ENCODE assay signal across 11 mouse cellular contexts in the genomic region with DNA sequence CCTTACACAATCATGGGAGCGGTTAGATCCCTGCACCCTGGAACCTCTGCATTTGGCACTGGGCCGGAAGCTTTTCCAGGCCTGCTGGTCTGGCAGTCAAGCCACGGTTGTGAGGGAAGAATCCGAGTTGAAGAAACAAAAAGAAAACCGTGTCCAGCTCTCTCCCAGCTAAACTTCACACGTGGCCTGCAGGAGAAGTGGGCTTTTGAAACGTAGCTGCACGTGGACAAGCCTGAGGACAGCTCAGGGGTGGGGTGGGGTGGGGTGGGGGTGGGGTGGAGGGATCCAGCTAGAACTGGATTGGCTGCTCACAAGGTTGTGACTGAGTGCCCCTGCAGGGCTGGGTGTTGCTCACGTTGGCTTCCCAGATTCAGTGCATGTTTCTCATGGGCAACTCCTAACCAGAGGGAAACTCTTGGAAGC. TPM values are rescaled to one million over a fixed set of nuclear protein-coding genes. Genes with fewer than 3 reads are reported as not detected.
A peak's percentile ranks its signal among the peaks of the same experiment; 100 is the strongest.
DNase-seq lines count a peak whose midpoint lies in the region; ATAC-seq and TF ChIP-seq lines count a peak whose summit lies in the region.
"Had no signal": no experiment of that assay in that cellular context is flagged by ENCODE, and none has a peak within 500 bp of the region (broad histone marks: within the 10 kb centered on the region; RNA-seq: fewer than 3 reads in every experiment).

No protein-coding gene starts in this region.

- H3K27me3 ChIP-seq in heart, embryonic 14.5 days (ENCODE audit: control insufficient read depth, insufficient read depth, low read length) = no peaks in the 10 kb centered on the region
- H3K27me3 ChIP-seq in stomach, postnatal 0 days (ENCODE audit: control insufficient read depth, insufficient read depth, low read length) = no peaks in the 10 kb centered on the region
- H3K27me3 ChIP-seq in forebrain, embryonic 13.5 days = no peaks in the 10 kb centered on the region
- H3K27me3 ChIP-seq: Patski had no signal

- peak; percentile 60 for DNase-seq in urinary bladder, postnatal 14 days (ENCODE audit: low spot score)
- no peak for DNase-seq in urinary bladder, postnatal 10 days (ENCODE audit: low spot score)
- peak; percentile 71 to 81 for DNase-seq in kidney, postnatal 25 days
- DNase-seq in stomach, postnatal 0 days (ENCODE audit: low spot score) = peak; percentile 72
- no peak for DNase-seq in frontal cortex, postnatal 36 days (ENCODE audit: low spot score in 2 of 2)
- DNase-seq in thymus, postnatal 10 days (ENCODE audit: low spot score in 2 of 2) = no peak

- no peak overlapping the region for H3K4me3 ChIP-seq in heart, embryonic 14.5 days (ENCODE audit: control insufficient read depth in 1 of 2, insufficient read depth in 1 of 2, low read depth in 1 of 2, low read length in 2 of 2)
- no peak overlapping the region for H3K4me3 ChIP-seq in stomach, postnatal 0 days (ENCODE audit: low read depth, low read length)
- no peak overlapping the region for H3K4me3 ChIP-seq in forebrain, embryonic 13.5 days

- no peaks in the 10 kb centered on the region for H3K9me3 ChIP-seq in heart, embryonic 14.5 days (ENCODE audit: control insufficient read depth, low read length)
- H3K9me3 ChIP-seq in stomach, postnatal 0 days (ENCODE audit: control insufficient read depth, low read length) = no peaks in the 10 kb centered on the region
- no peaks in the 10 kb centered on the region for H3K9me3 ChIP-seq in forebrain, embryonic 13.5 days (replicated peaks)

- peak overlapping the region; percentile 15 to 51; a peak in 2 of 4 replicates for H3K27ac ChIP-seq in heart, embryonic 14.5 days (replicated peaks in 1 of 2; ENCODE audit: control insufficient read depth in 1 of 2, insufficient read depth in 1 of 2, low read depth in 2 of 2, low read length in 2 of 2)
- peak overlapping the region; percentile 45; the same call in 1 of the 2 replicates for H3K27ac ChIP-seq in stomach, postnatal 0 days (replicated peaks)
- H3K27ac ChIP-seq in forebrain, embryonic 13.5 days = no peak overlapping the region
- H3K27ac ChIP-seq: hindbrain, embryonic 14.5 days had no signal

- no peaks in the 10 kb centered on the region for H3K36me3 ChIP-seq in heart, embryonic 14.5 days (ENCODE audit: control insufficient read depth, insufficient read depth, low read length)
- H3K36me3 ChIP-seq in stomach, postnatal 0 days (ENCODE audit: control insufficient read depth, insufficient read depth, low read length) = no peaks in the 10 kb centered on the region
- H3K36me3 ChIP-seq in forebrain, embryonic 13.5 days (ENCODE audit: poor library complexity, severe bottlenecking) = peaks cover 14% of the 10 kb centered on the region

- no peak; the same call in 1 of the 2 replicates for TF ChIP-seq CTCF in stomach, postnatal 0 days (IDR thresholded peaks at IDR 0.05; ENCODE audit: low read depth)

- no peak for TF ChIP-seq EP300 in stomach, postnatal 0 days (optimal IDR thresholded peaks at IDR 0.05)

- peak; percentile 51; the same call in 1 of the 2 replicates for ATAC-seq in heart, embryonic 14.5 days (ENCODE audit: insufficient number of reproducible peaks, insufficient read depth, low FRiP score, low read depth)
- peak; percentile 83 for ATAC-seq in stomach, postnatal 0 days (ENCODE audit: low FRiP score, low TSS enrichment)
- no peak for ATAC-seq in forebrain, embryonic 13.5 days
- ATAC-seq: Patski had no signal

- 9% methylated on average over 9 of the region's 9 CpGs for WGBS in heart, embryonic 14.5 days
- WGBS in stomach, postnatal 0 days = 9% methylated on average over 9 of the region's 9 CpGs
- 34% methylated on average over 9 of the region's 9 CpGs for WGBS in forebrain, embryonic 13.5 days

- peaks cover 19 to 30% of the 10 kb centered on the region in 2 experiments for H3K4me1 ChIP-seq in heart, embryonic 14.5 days (ENCODE audit: control insufficient read depth in 2 of 2, insufficient read depth in 2 of 2, low read length in 2 of 2)
- no peaks in the 10 kb centered on the region; the same call in 1 of the 2 replicates for H3K4me1 ChIP-seq in stomach, postnatal 0 days (replicated peaks; ENCODE audit: control insufficient read depth, insufficient read depth)
- H3K4me1 ChIP-seq in forebrain, embryonic 13.5 days = no peaks in the 10 kb centered on the region

- H3K4me2 ChIP-seq in heart, embryonic 14.5 days (ENCODE audit: low read length) = no peak overlapping the region
- no peak overlapping the region for H3K4me2 ChIP-seq in stomach, postnatal 0 days (replicated peaks; ENCODE audit: low read depth)
- no peak overlapping the region for H3K4me2 ChIP-seq in forebrain, embryonic 13.5 days
- H3K4me2 ChIP-seq: hindbrain, embryonic 14.5 days had no signal

- H3K9ac ChIP-seq in heart, embryonic 14.5 days (ENCODE audit: low read length) = no peak overlapping the region
- H3K9ac ChIP-seq in stomach, postnatal 0 days (ENCODE audit: low read length) = no peak overlapping the region
- no peak overlapping the region for H3K9ac ChIP-seq in forebrain, embryonic 13.5 days
- H3K9ac ChIP-seq: hindbrain, embryonic 14.5 days had no signal

RNA-seq across cellular contexts. Expression of a gene that starts 5.3 kb away (rescaled TPM):
- not detected in 2 replicates for polyA plus RNA-seq in heart, embryonic 14.5 days (2014; fragmentation: Nextera tagmentation; extraction: Ambion mirVana)
- not detected in 2 replicates for polyA plus RNA-seq in stomach, postnatal 0 days (2015; fragmentation: Nextera tagmentation; extraction: Ambion mirVana)
- polyA plus RNA-seq in forebrain, embryonic 13.5 days (2015; fragmentation: Nextera tagmentation; extraction: Ambion mirVana) = not detected in 2 replicates
- polyA plus RNA-seq: hindbrain, embryonic 14.5 days; Patski; spleen, adult 2 months had no signal

RNA-seq across cellular contexts. Expression of a gene that starts 14.8 kb away (rescaled TPM):
- polyA plus RNA-seq in heart, embryonic 14.5 days (2014; fragmentation: Nextera tagmentation; extraction: Ambion mirVana) = not detected in 2 replicates
- not detected in 2 replicates for polyA plus RNA-seq in stomach, postnatal 0 days (2015; fragmentation: Nextera tagmentation; extraction: Ambion mirVana)
- not detected in 2 replicates for polyA plus RNA-seq in forebrain, embryonic 13.5 days (2015; fragmentation: Nextera tagmentation; extraction: Ambion mirVana)
- polyA plus RNA-seq: hindbrain, embryonic 14.5 days; Patski; spleen, adult 2 months had no signal

RNA-seq across cellular contexts. Expression of a gene that starts 26.3 kb away (rescaled TPM):
- 3.9 and 4.5 TPM in 2 replicates for polyA plus RNA-seq in heart, embryonic 14.5 days (2014; fragmentation: Nextera tagmentation; extraction: Ambion mirVana)
- 3.1 and 3.6 TPM in 2 replicates for polyA plus RNA-seq in stomach, postnatal 0 days (2015; fragmentation: Nextera tagmentation; extraction: Ambion mirVana)
- polyA plus RNA-seq in forebrain, embryonic 13.5 days (2015; fragmentation: Nextera tagmentation; extraction: Ambion mirVana) = 2.1 and 2.9 TPM in 2 replicates
- polyA plus RNA-seq: spleen, adult 2 months had no signal

RNA-seq across cellular contexts. Expression of a gene that starts 26.5 kb away (rescaled TPM):
- polyA plus RNA-seq in heart, embryonic 14.5 days (2014; fragmentation: Nextera tagmentation; extraction: Ambion mirVana) = 4.2 and 4.5 TPM in 2 replicates
- polyA plus RNA-seq in stomach, postnatal 0 days (2015; fragmentation: Nextera tagmentation; extraction: Ambion mirVana) = 2.0 and 2.4 TPM in 2 replicates
- polyA plus RNA-seq in forebrain, embryonic 13.5 days (2015; fragmentation: Nextera tagmentation; extraction: Ambion mirVana) = 12.1 and 13.8 TPM in 2 replicates

RNA-seq across cellular contexts. Expression of a gene that starts 31.7 kb away (rescaled TPM):
- 0.81 and 1.5 TPM in 2 replicates for polyA plus RNA-seq in heart, embryonic 14.5 days (2014; fragmentation: Nextera tagmentation; extraction: Ambion mirVana)
- 6.1 and 7.8 TPM in 2 replicates for polyA plus RNA-seq in stomach, postnatal 0 days (2015; fragmentation: Nextera tagmentation; extraction: Ambion mirVana)
- polyA plus RNA-seq in forebrain, embryonic 13.5 days (2015; fragmentation: Nextera tagmentation; extraction: Ambion mirVana) = 0.30 and 0.48 TPM in 2 replicates

Comparison
In these comparisons a context has a peak if more than half of its experiments do, and no peak if none do; other contexts are left out.
1. DNase-seq: peak in urinary bladder, postnatal 14 days (single experiment), kidney, postnatal 25 days (2 of 2) and stomach, postnatal 0 days (single experiment); none in urinary bladder, postnatal 10 days (single experiment), frontal cortex, postnatal 36 days (0 of 2) and thymus, postnatal 10 days (0 of 2).